In the genomic region with DNA sequence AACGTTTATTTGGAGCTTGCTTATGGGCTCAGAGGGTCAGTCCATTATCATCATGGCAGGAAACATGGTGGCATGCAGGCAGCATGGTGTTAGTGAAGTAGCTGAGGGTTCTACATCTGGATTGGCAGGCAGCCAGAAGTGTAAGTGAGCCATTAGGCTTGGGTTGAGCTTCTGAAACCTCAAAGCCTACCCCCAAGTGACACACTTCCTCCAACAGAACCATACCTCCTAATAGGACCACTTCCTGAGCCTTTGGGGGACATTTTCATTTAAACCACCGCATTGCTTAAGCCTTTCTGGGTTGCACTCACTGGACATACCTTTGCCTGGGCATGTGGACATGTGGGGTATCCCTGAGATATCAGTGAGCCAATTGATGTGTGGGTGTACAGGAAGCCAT, we compare ENCODE assay signal across 34 mouse cellular contexts. TPM values are rescaled to one million over a fixed set of nuclear protein-coding genes. Genes with fewer than 3 reads are reported as not detected.
A peak's percentile ranks its signal among the peaks of the same experiment; 100 is the strongest.
DNase-seq lines count a peak whose midpoint lies in the region; ATAC-seq and TF ChIP-seq lines count a peak whose summit lies in the region.
"Had no signal": no experiment of that assay in that cellular context is flagged by ENCODE, and none has a peak within 500 bp of the region (broad histone marks: within the 10 kb centered on the region; RNA-seq: fewer than 3 reads in every experiment).

No protein-coding gene starts in this region.

- no peaks in the 10 kb centered on the region for H3K27me3 ChIP-seq in CH12.LX (replicated peaks)
- H3K27me3 ChIP-seq in splenic B cell, adult 2 months (ENCODE audit: control insufficient read depth, insufficient read depth, low read length, poor library complexity, severe bottlenecking), result no peaks in the 10 kb centered on the region
- H3K27me3 ChIP-seq: forebrain, embryonic 15.5 days; Patski had no signal

- peaks cover 78 to 100% of the 10 kb centered on the region in 2 experiments for H3K4me1 ChIP-seq in CH12.LX (ENCODE audit: control insufficient read depth in 1 of 2, insufficient read depth in 2 of 2)
- H3K4me1 ChIP-seq: hindbrain, embryonic 10.5 days; hindbrain, embryonic 13.5 days had no signal

- H3K27ac ChIP-seq in CH12.LX (ENCODE audit: insufficient read depth, low read depth), result peak overlapping the region; percentile 68
- H3K27ac ChIP-seq: embryonic facial prominence, embryonic 10.5 days; embryonic facial prominence, embryonic 13.5 days; forebrain, embryonic 12.5 days; forebrain, embryonic 15.5 days; hindbrain, embryonic 10.5 days; hindbrain, embryonic 13.5 days had no signal

- peak; percentile 71 for DNase-seq in 416B (ENCODE audit: low read depth)
- no peak for DNase-seq in CH12.LX (ENCODE audit: extremely low read depth)
- peak; percentile 34 for DNase-seq in splenic B cell, adult 2 months (ENCODE audit: low read depth, low spot score)
- no peak for DNase-seq in heart, postnatal 36 days
- DNase-seq in natural killer cell, adult 2 months (ENCODE audit: low spot score in 2 of 2), result no peak
- DNase-seq in gastrocnemius, adult 18-20 months (ENCODE audit: low spot score), result no peak
- DNase-seq: adrenal gland, postnatal 10 days; adrenal gland, postnatal 36 days; cerebellum, adult 2 months; cerebellum, adult 9-11 months; cerebellum, postnatal 25 days; embryo, embryonic 11 days; gastrocnemius, postnatal 10 days; gastrocnemius, postnatal 36 days; heart, adult 11 months had no signal

- H3K9ac ChIP-seq in CH12.LX (ENCODE audit: insufficient read depth, low read depth), result no peak overlapping the region
- H3K9ac ChIP-seq: embryonic facial prominence, embryonic 13.5 days; forebrain, embryonic 12.5 days; forebrain, embryonic 15.5 days; hindbrain, embryonic 13.5 days had no signal

- no peak; the same call in 1 of the 2 replicates for TF ChIP-seq RAD21 in CH12.LX (IDR thresholded peaks at IDR 0.05; ENCODE audit: low read depth, low read length)

- no peak overlapping the region for H3K4me3 ChIP-seq in CH12.LX (replicated peaks in 1 of 3; ENCODE audit: low read depth in 2 of 3, low read length in 2 of 3, poor library complexity in 1 of 3)
- H3K4me3 ChIP-seq: embryonic facial prominence, embryonic 10.5 days; embryonic facial prominence, embryonic 13.5 days; erythroblast, embryonic 14.5 days; forebrain, embryonic 12.5 days; forebrain, embryonic 15.5 days; hindbrain, embryonic 10.5 days; hindbrain, embryonic 13.5 days had no signal

- ATAC-seq in inflammation-experienced regulatory T-cells, adult 6 months, result peak; percentile 25
- ATAC-seq: forebrain, embryonic 15.5 days; hindbrain, embryonic 16.5 days; Patski had no signal

- no peak for TF ChIP-seq EP300 in CH12.LX (IDR thresholded peaks at IDR 0.05; ENCODE audit: low read length)

- intact Hi-C loops in heart, postnatal 36 days (cut with DNase I), result no loop called here

- no peak for TF ChIP-seq CTCF in CH12.LX (conservative IDR thresholded peaks at IDR 0.05 in 1 of 2, IDR thresholded peaks at IDR 0.05 in 1 of 2; ENCODE audit: low read depth in 2 of 2, low read length in 2 of 2)

- peaks cover 90% of the 10 kb centered on the region for H3K79me2 ChIP-seq in CH12.LX (replicated peaks; ENCODE audit: control insufficient read depth, extremely low read depth, insufficient read depth, poor library complexity, severe bottlenecking)

- no peak overlapping the region for H3K4me2 ChIP-seq in CH12.LX (ENCODE audit: insufficient read depth, low read depth, poor library complexity, severe bottlenecking)
- H3K4me2 ChIP-seq: embryonic facial prominence, embryonic 13.5 days; forebrain, embryonic 12.5 days; forebrain, embryonic 15.5 days; heart, embryonic 11.5 days; hindbrain, embryonic 13.5 days had no signal

- dilution Hi-C loops in CH12.LX (cut with MboI; ENCODE audit: extremely low pct_ligation_motif_present, extremely low pct_unique_long_range_greater_than_20kb, low sequenced_read_pairs), result no loop called here

- H3K9me3 ChIP-seq in CH12.LX (replicated peaks; ENCODE audit: low read length), result no peaks in the 10 kb centered on the region
- H3K9me3 ChIP-seq: embryonic facial prominence, embryonic 10.5 days; embryonic facial prominence, embryonic 13.5 days; forebrain, embryonic 12.5 days; forebrain, embryonic 15.5 days; hindbrain, embryonic 10.5 days; hindbrain, embryonic 13.5 days had no signal

- peaks cover 3 to 78% of the 10 kb centered on the region in 2 experiments for H3K36me3 ChIP-seq in CH12.LX (replicated peaks in 1 of 2; ENCODE audit: control insufficient read depth in 1 of 2, insufficient read depth in 1 of 2, low read length in 1 of 2)
- no peaks in the 10 kb centered on the region for H3K36me3 ChIP-seq in splenic B cell, adult 2 months (ENCODE audit: control insufficient read depth, insufficient read depth, low read length, poor library complexity, severe bottlenecking)
- H3K36me3 ChIP-seq: embryonic facial prominence, embryonic 10.5 days; embryonic facial prominence, embryonic 13.5 days; forebrain, embryonic 12.5 days; forebrain, embryonic 15.5 days; G1E; hindbrain, embryonic 10.5 days; hindbrain, embryonic 13.5 days had no signal

- no peak for TF ChIP-seq POLR2A in CH12.LX (IDR thresholded peaks at IDR 0.05; ENCODE audit: low read depth, low read length)

- in situ Hi-C loops in CH12.LX (cut with MboI; ENCODE audit: low pct_ligation_motif_present, low pct_unique_long_range_greater_than_20kb, low sequenced_read_pairs), result no loop called here

TF ChIP-seq in CH12.LX, 34 proteins besides CTCF, POLR2A, EP300 and RAD21:
- no peak for TF ChIP-seq MEF2A (IDR thresholded peaks at IDR 0.05; ENCODE audit: borderline replicate concordance, low read depth, low read length)
- no peak for TF ChIP-seq BHLHE40 (IDR thresholded peaks at IDR 0.05; ENCODE audit: low read depth, low read length)
- TF ChIP-seq TCF12 (IDR thresholded peaks at IDR 0.05; ENCODE audit: low read depth, low read length), result 0 out of 2 replicates have a peak, but pooled peaks have one; percentile 3
- TF ChIP-seq MYC (IDR thresholded peaks at IDR 0.05; ENCODE audit: low read depth, low read length), result peak; percentile 61; the same call in 1 of the 2 replicates
- no peak for TF ChIP-seq USF1 (IDR thresholded peaks at IDR 0.05; ENCODE audit: low read depth, low read length)

RNA-seq across cellular contexts. Expression of gene AL607142.1, which starts 23.3 kb away (rescaled TPM):
- total RNA-seq in CH12.LX (2012; rRNA removed) (not detected in 2 replicates), CH12.LX (2014; rRNA removed) (not detected in 2 replicates)
- polyA plus RNA-seq in CH12.LX (2012; ENCODE audit: insufficient read length, low read depth), result 22.0 TPM in 1 of 2 replicates, not detected in the other
- polyA plus RNA-seq in inflammation-experienced regulatory T-cells, adult 6 months (2017; shearing (Covaris generic)), result not detected
- not detected for total RNA-seq in heart, postnatal 36 days (2021)
- total RNA-seq in gastrocnemius, adult 18-20 months (2021), result not detected
- total RNA-seq: adrenal gland, adult 18-20 months; adrenal gland, postnatal 10 days; adrenal gland, postnatal 36 days; G1E; gastrocnemius, postnatal 10 days; gastrocnemius, postnatal 36 days; heart, adult 8-10 months; heart, postnatal 25 days had no signal
- polyA plus RNA-seq: C2C12; cerebellum, adult 2 months; cortical plate, adult 2 months; embryonic facial prominence, embryonic 10.5 days; embryonic facial prominence, embryonic 13.5 days; erythroblast, embryonic 14.5 days; forebrain, embryonic 12.5 days; forebrain, embryonic 15.5 days; G1E; heart, embryonic 11.5 days; heart, embryonic 14.5 days; heart, postnatal 0 days; hindbrain, embryonic 10.5 days; hindbrain, embryonic 13.5 days; hindbrain, embryonic 16.5 days; Patski had no signal

Comparison
In these comparisons a context has a peak if more than half of its experiments do, and no peak if none do; other contexts are left out.
1. DNase-seq: peak in 416B (single experiment) and splenic B cell, adult 2 months (single experiment); none in CH12.LX (single experiment), heart, postnatal 36 days (0 of 2), natural killer cell, adult 2 months (0 of 2) and gastrocnemius, adult 18-20 months (single experiment).